Mouse (Mus musculus): ENCODE measurements around the gene Colq.

The Colq gene

GRCm38 (mm10) chr14:31591243-31591642 is at the start of gene Colq:
Colq (minus strand) TSS chr14:31591343.
- DNase-seq (ENCODE audit: low read depth, low spot score): no peak

- DNase-seq (ENCODE audit: low read depth, low spot score): peak; percentile 30
These were observed 49.3 kb upstream of the Colq start, which contains the start of gene Gm49387 for GRCm38 (mm10) chr14:31640346-31640889. Gm49387 (minus strand) TSS chr14:31640878.

- DNase-seq (ENCODE audit: low read depth, low spot score): no peak
These were observed 39.5 kb upstream of the Colq start for GRCm38 (mm10) chr14:31630677-31631076.

- DNase-seq (ENCODE audit: low read depth, low spot score): no peak
These were observed 31.6 kb upstream of the Colq start for GRCm38 (mm10) chr14:31622748-31623147.

GRCm38 (mm10) chr14:31620591-31621223 is 29.6 kb upstream of the Colq start:
- DNase-seq (ENCODE audit: low read depth, low spot score): no peak

GRCm38 (mm10) chr14:31617997-31618396 is 26.9 kb upstream of the Colq start:
- no peak for DNase-seq (ENCODE audit: low read depth, low spot score)

GRCm38 (mm10) chr14:31617204-31617603 is 26.1 kb upstream of the Colq start:
- DNase-seq (ENCODE audit: low read depth, low spot score): no peak

- no peak for DNase-seq (ENCODE audit: low read depth, low spot score)
These were observed 22.5 kb upstream of the Colq start for GRCm38 (mm10) chr14:31613671-31614070.

GRCm38 (mm10) chr14:31611986-31612385 is 20.8 kb upstream of the Colq start:
- no peak for DNase-seq (ENCODE audit: low read depth, low spot score)

GRCm38 (mm10) chr14:31605514-31605913 is 14.4 kb upstream of the Colq start:
- no peak for DNase-seq (ENCODE audit: low read depth, low spot score)

GRCm38 (mm10) chr14:31604916-31605315 is 13.8 kb upstream of the Colq start:
- no peak for DNase-seq (ENCODE audit: low read depth, low spot score)

GRCm38 (mm10) chr14:31602616-31602979 is 11.5 kb upstream of the Colq start:
- peak; percentile 54 for DNase-seq (ENCODE audit: low read depth, low spot score)

- DNase-seq (ENCODE audit: low read depth, low spot score): no peak
These were observed 10.9 kb upstream of the Colq start for GRCm38 (mm10) chr14:31601908-31602615.

GRCm38 (mm10) chr14:31597446-31597845 is 6.3 kb upstream of the Colq start:
- no peak for DNase-seq (ENCODE audit: low read depth, low spot score)

GRCm38 (mm10) chr14:31596408-31596807 is 5.3 kb upstream of the Colq start:
- no peak for DNase-seq (ENCODE audit: low read depth, low spot score)

GRCm38 (mm10) chr14:31594693-31595092 is 3.5 kb upstream of the Colq start:
- DNase-seq (ENCODE audit: low read depth, low spot score): no peak

GRCm38 (mm10) chr14:31593036-31593435 is 1.9 kb upstream of the Colq start:
- no peak for DNase-seq (ENCODE audit: low read depth, low spot score)

GRCm38 (mm10) chr14:31586451-31586850 is 4.7 kb downstream of the Colq start:
- DNase-seq (ENCODE audit: low read depth, low spot score): no peak

GRCm38 (mm10) chr14:31583082-31583481 is 8.1 kb downstream of the Colq start:
- no peak for DNase-seq (ENCODE audit: low read depth, low spot score)

GRCm38 (mm10) chr14:31577966-31578735 is 13.0 kb downstream of the Colq start:
- no peak for DNase-seq (ENCODE audit: low read depth, low spot score)

- no peak for DNase-seq (ENCODE audit: low read depth, low spot score)
These were observed 14.1 kb downstream of the Colq start for GRCm38 (mm10) chr14:31576846-31577697.
